Mouse (Mus musculus): ENCODE measurements around the gene Hoxa4. TPM values are rescaled to one million over a fixed set of nuclear protein-coding genes. Genes with fewer than 3 reads are reported as not detected.

The Hoxa4 gene
- 0.13 TPM in 1 of 2 replicates, not detected in the other for total RNA-seq (2012; rRNA removed)

DNA sequence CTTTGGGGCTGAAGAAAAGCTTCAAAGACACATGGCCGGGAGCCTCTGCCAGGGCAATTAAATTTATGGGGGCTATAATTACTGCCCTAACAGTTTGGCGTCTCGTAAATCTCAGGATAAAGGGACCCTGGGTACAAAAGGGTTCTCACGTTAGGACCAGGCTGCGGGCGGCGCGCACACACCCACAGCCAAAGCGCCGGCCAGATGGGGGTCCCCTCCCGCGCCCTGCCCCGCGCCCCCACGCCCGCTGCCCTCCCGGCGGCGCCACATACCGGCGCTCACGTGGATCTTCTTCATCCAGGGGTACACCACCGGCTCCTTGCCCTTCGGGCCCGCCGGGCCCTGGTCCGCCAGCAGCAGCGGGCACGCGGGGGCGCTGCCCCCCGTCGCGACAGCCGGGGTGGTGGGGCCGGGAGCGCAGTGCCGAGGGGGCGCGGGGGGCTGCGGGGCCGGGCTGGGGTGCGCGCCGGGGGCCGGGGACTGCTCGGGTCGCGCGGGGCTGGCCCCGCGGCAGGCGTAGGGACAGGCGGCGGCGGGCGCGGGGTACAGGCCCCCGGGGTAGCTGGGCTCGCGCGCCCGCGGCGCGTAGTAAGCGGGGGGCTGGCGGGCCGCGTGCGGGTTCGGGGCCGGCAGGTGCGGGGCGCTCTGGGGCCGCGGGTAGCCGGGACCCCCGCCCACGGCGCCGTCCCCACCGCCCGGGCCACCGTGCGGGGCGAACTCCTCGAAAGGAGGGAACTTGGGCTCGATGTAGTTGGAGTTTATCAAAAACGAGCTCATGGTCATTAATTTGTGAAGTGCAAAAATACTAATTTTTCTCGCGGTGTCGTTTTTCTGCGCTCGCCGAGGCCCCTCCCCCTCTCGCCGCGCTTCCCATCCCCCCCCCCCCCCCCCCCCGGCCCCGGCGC lies at the start of gene Hoxa4:
Gene Hoxa4, minus strand, starts transcription at position 848 of the 905 bp plus-strand sequence.
- in situ Hi-C loops (cut with MboI; ENCODE audit: low sequenced_read_pairs in 2 of 2, unreplicated experiment in 2 of 2): no loop called here
- H3K4me3 ChIP-seq (ENCODE audit: insufficient read depth in 1 of 2, low read depth in 1 of 2, low read length in 2 of 2, poor library complexity in 1 of 2, severe bottlenecking in 1 of 2): peak within 1 kb of the TSS; percentile 67 to 74
- H3K9ac ChIP-seq (ENCODE audit: insufficient read depth, low read depth, low read length, poor library complexity, severe bottlenecking): peak within 1 kb of the TSS; percentile 67
- H3K36me3 ChIP-seq (ENCODE audit: control insufficient read depth, insufficient read depth, low read length, poor library complexity, severe bottlenecking): no peaks in the 10 kb centered on the region
- no peak for DNase-seq (ENCODE audit: low read depth, low spot score)
- TF ChIP-seq CHD2 (IDR thresholded peaks at IDR 0.05; ENCODE audit: low read depth, low read length) (no peak), ZC3H11A (IDR thresholded peaks at IDR 0.05; ENCODE audit: borderline replicate concordance, low read depth, low read length) (no peak), HCFC1 (IDR thresholded peaks at IDR 0.05; ENCODE audit: borderline replicate concordance, insufficient read depth, low read length) (no peak), MAFK (IDR thresholded peaks at IDR 0.05; ENCODE audit: insufficient read depth, low read depth, low read length) (no peak), ZNF384 (IDR thresholded peaks at IDR 0.05; ENCODE audit: low read depth, low read length) (no peak)
- H3K27ac ChIP-seq (ENCODE audit: insufficient read depth, low read depth, low read length, poor library complexity, severe bottlenecking): no peak within 1 kb of the TSS
- peaks cover 0 to 2% of the 10 kb centered on the region in 2 experiments; a peak in 1 of 4 replicates for H3K4me1 ChIP-seq (ENCODE audit: control insufficient read depth in 2 of 2, insufficient read depth in 2 of 2, low read length in 2 of 2, poor library complexity in 1 of 2)
- no peaks in the 10 kb centered on the region for H3K9me3 ChIP-seq (ENCODE audit: control insufficient read depth, insufficient read depth, low read depth, low read length)

DNA sequence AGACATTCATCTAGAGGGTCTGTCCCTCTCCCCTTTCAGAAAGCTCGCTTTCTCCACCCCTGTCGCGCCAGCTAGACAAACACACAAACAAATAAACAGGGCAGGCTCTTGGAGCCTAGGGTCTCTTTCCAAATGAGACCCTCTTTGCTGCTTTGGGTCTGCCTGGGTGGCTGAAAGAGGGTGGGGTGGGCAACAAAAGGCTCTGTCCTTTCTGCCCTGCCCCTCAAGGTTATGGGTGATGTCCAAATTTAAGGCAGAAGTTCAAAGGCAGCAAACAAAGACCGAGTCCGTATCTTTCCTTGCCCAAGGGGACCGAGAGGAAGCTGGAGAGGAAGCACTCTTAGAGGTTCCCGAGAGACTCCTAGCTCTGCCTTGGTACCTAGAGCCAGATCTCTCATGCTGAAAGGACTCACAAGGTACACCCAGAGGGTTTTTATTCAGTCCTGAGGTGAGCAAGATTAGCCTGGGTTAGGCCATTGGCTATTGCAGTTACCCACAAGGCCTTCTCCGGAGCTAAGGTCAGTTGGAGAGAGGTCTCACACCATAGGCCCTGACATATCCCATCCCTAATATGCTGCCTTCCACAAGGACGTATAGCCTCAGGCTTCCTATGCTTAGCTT lies 49.6 kb upstream of the Hoxa4 start:
- no peak for DNase-seq (ENCODE audit: low read depth, low spot score)
- TF ChIP-seq ZNF384 (IDR thresholded peaks at IDR 0.05; ENCODE audit: low read depth, low read length) (no peak), HCFC1 (IDR thresholded peaks at IDR 0.05; ENCODE audit: borderline replicate concordance, insufficient read depth, low read length) (no peak), CHD2 (IDR thresholded peaks at IDR 0.05; ENCODE audit: low read depth, low read length) (no peak), MAFK (IDR thresholded peaks at IDR 0.05; ENCODE audit: insufficient read depth, low read depth, low read length) (no peak), ZC3H11A (IDR thresholded peaks at IDR 0.05; ENCODE audit: borderline replicate concordance, low read depth, low read length) (no peak)
- no peaks in the 10 kb centered on the region for H3K9me3 ChIP-seq (ENCODE audit: control insufficient read depth, insufficient read depth, low read depth, low read length)
- peaks cover 0 to 6% of the 10 kb centered on the region in 2 experiments; a peak in 2 of 4 replicates for H3K4me1 ChIP-seq (ENCODE audit: control insufficient read depth in 2 of 2, insufficient read depth in 2 of 2, low read length in 2 of 2, poor library complexity in 1 of 2)
- H3K9ac ChIP-seq (ENCODE audit: insufficient read depth, low read depth, low read length, poor library complexity, severe bottlenecking): no peak overlapping the region
- H3K27ac ChIP-seq (ENCODE audit: insufficient read depth, low read depth, low read length, poor library complexity, severe bottlenecking): no peak overlapping the region
- in situ Hi-C loops (cut with MboI; ENCODE audit: low sequenced_read_pairs in 2 of 2, unreplicated experiment in 2 of 2): no loop called here
- no peaks in the 10 kb centered on the region for H3K36me3 ChIP-seq (ENCODE audit: control insufficient read depth, insufficient read depth, low read length, poor library complexity, severe bottlenecking)
- H3K4me3 ChIP-seq (ENCODE audit: insufficient read depth in 1 of 2, low read depth in 1 of 2, low read length in 2 of 2, poor library complexity in 1 of 2, severe bottlenecking in 1 of 2): no peak overlapping the region

DNA sequence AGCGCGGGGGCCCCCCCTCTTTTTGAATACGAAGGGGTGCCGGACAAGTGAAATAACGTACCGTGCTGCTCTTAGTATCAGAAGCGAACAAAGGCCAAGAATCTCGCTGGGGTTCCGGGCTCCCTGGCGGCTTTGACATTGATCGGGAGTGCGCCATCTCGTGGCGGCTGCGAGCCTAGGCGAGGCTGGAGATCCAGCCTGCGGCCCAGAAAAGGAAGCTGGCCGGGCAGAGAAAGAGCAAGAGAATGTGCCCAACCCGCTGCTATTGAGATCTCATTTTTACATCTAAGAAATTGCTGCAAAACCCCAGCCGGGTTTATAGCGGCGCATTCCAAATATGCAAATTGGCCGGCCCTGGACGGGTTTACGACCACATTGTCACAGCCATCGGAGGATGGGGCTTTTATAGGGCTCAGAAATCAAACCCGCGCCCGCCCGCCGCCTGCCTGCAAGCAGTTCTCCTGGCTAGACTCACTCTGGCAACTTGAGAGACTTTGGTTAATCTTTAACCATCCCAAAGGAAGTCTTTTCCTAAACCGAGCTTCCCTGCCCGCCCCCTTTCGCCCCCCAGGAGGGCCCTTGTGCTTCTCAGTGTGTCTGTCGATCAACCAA lies 48.9 kb upstream of the Hoxa4 start, which contains the start of gene Hoxa10:
Gene Hoxa10, minus strand, starts transcription at position 466 of the 612 bp plus-strand sequence.
- no peaks in the 10 kb centered on the region for H3K36me3 ChIP-seq (ENCODE audit: control insufficient read depth, insufficient read depth, low read length, poor library complexity, severe bottlenecking)
- H3K4me1 ChIP-seq (ENCODE audit: control insufficient read depth in 2 of 2, insufficient read depth in 2 of 2, low read length in 2 of 2, poor library complexity in 1 of 2): peaks cover 0 to 6% of the 10 kb centered on the region in 2 experiments; a peak in 2 of 4 replicates
- no peak for TF ChIP-seq ZNF384 (IDR thresholded peaks at IDR 0.05; ENCODE audit: low read depth, low read length)
- no peak for TF ChIP-seq CHD2 (IDR thresholded peaks at IDR 0.05; ENCODE audit: low read depth, low read length)
- no peak for TF ChIP-seq ZC3H11A (IDR thresholded peaks at IDR 0.05; ENCODE audit: borderline replicate concordance, low read depth, low read length)
- TF ChIP-seq MAFK (IDR thresholded peaks at IDR 0.05; ENCODE audit: insufficient read depth, low read depth, low read length): no peak
- TF ChIP-seq HCFC1 (IDR thresholded peaks at IDR 0.05; ENCODE audit: borderline replicate concordance, insufficient read depth, low read length): no peak
- in situ Hi-C loops (cut with MboI; ENCODE audit: low sequenced_read_pairs in 2 of 2, unreplicated experiment in 2 of 2): no loop called here
- no peaks in the 10 kb centered on the region for H3K9me3 ChIP-seq (ENCODE audit: control insufficient read depth, insufficient read depth, low read depth, low read length)
- DNase-seq (ENCODE audit: low read depth, low spot score): no peak
- no peak within 1 kb of the TSS for H3K9ac ChIP-seq (ENCODE audit: insufficient read depth, low read depth, low read length, poor library complexity, severe bottlenecking)
- peak within 1 kb of the TSS in 1 of 2 experiments; percentile 30; a peak in 1 of 4 replicates for H3K4me3 ChIP-seq (ENCODE audit: insufficient read depth in 1 of 2, low read depth in 1 of 2, low read length in 2 of 2, poor library complexity in 1 of 2, severe bottlenecking in 1 of 2)
- H3K27ac ChIP-seq (ENCODE audit: insufficient read depth, low read depth, low read length, poor library complexity, severe bottlenecking): no peak within 1 kb of the TSS

DNA sequence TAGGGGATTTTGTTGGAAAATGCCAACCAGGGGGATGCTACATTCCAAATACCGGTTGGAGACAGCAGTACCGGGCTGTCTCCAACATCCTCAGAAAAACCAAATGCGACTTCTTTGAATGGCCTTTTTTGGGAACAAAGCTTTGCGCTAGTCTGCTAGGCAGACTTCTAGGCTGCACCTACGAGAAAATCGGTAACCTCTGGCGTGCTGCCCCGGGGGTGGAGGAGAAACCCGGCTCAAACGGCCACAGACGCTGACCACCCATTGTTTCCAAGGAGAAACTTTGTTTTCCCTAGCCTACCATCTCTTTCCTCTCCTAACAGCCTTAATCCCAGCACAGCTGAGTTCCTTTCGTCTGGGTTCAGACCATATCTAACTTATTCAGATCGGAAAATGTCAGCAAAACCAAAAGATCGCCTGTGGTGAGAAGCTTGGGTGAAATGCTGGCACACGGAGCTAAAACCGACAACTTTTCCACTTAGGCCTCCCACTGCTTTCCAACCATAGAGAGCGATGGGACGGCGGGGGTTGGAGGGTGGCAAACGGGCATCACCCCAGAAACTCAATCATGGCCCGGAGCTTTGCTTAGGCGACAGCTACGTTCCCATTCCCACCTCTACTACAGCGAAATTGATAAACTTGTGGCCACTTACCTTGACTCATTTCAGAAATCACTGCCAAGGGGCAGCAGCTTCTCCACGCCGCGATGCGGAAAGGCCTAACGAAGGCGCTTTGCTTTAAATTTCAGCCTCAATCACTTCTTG lies 48.3 kb upstream of the Hoxa4 start:
- Histone ChIP-seq H3K9me3 (ENCODE audit: control insufficient read depth, insufficient read depth, low read depth, low read length) (no peaks in the 10 kb centered on the region), H3K36me3 (ENCODE audit: control insufficient read depth, insufficient read depth, low read length, poor library complexity, severe bottlenecking) (no peaks in the 10 kb centered on the region), H3K27ac (ENCODE audit: insufficient read depth, low read depth, low read length, poor library complexity, severe bottlenecking) (no peak overlapping the region), H3K4me3 (ENCODE audit: insufficient read depth in 1 of 2, low read depth in 1 of 2, low read length in 2 of 2, poor library complexity in 1 of 2, severe bottlenecking in 1 of 2) (peak overlapping the region in 1 of 2 experiments; percentile 30; a peak in 1 of 4 replicates), H3K4me1 (ENCODE audit: control insufficient read depth in 2 of 2, insufficient read depth in 2 of 2, low read length in 2 of 2, poor library complexity in 1 of 2) (peaks cover 0 to 6% of the 10 kb centered on the region in 2 experiments; a peak in 2 of 4 replicates), H3K9ac (ENCODE audit: insufficient read depth, low read depth, low read length, poor library complexity, severe bottlenecking) (no peak overlapping the region)
- in situ Hi-C loops (cut with MboI; ENCODE audit: low sequenced_read_pairs in 2 of 2, unreplicated experiment in 2 of 2): no loop called here
- no peak for TF ChIP-seq ZC3H11A (IDR thresholded peaks at IDR 0.05; ENCODE audit: borderline replicate concordance, low read depth, low read length)
- TF ChIP-seq MAFK (IDR thresholded peaks at IDR 0.05; ENCODE audit: insufficient read depth, low read depth, low read length): no peak
- no peak for TF ChIP-seq CHD2 (IDR thresholded peaks at IDR 0.05; ENCODE audit: low read depth, low read length)
- no peak for TF ChIP-seq ZNF384 (IDR thresholded peaks at IDR 0.05; ENCODE audit: low read depth, low read length)
- no peak for TF ChIP-seq HCFC1 (IDR thresholded peaks at IDR 0.05; ENCODE audit: borderline replicate concordance, insufficient read depth, low read length)
- no peak for DNase-seq (ENCODE audit: low read depth, low spot score)
